Mouse (Mus musculus): Measurements from ENCODE around the gene Ces1c. TPM values are rescaled to one million over a fixed set of nuclear protein-coding genes. Genes with fewer than 3 reads are reported as not detected.

Ces1c gene
- polyA plus RNA-seq (2012; rRNA removed) = not detected in 2 replicates

GRCm38 (mm10) chr8:93131233-93131980, at the start of gene Ces1c:
Gene Ces1c, minus strand, starts transcription at chr8:93131283.

GRCm38 (mm10) chr8:93079887-93080286, 51.2 kb downstream of the Ces1c start, which contains the start of gene Ces1b:
Gene Ces1b, minus strand, starts transcription at chr8:93080017.

Other genes with a start within 250 kb of the Ces1c start
- gene Capns2, start 229.9 kb downstream of the Ces1c start, polyA plus RNA-seq (2012; rRNA removed) = 3.1 and 5.0 TPM in 2 replicates
- 0.10 and 0.26 TPM in 2 replicates for gene Slc6a2, start 171.2 kb downstream of the Ces1c start, polyA plus RNA-seq (2012; rRNA removed)
- gene Ces1a, start 83.1 kb downstream of the Ces1c start, polyA plus RNA-seq (2012; rRNA removed) = not detected in 2 replicates
- gene Ces1b, start 51.3 kb downstream of the Ces1c start, polyA plus RNA-seq (2012; rRNA removed) = 0.09 and 0.22 TPM in 2 replicates
- gene Ces1d, start 66.6 kb upstream of the Ces1c start, polyA plus RNA-seq (2012; rRNA removed) = 15.3 and 17.3 TPM in 2 replicates
- 1.7 and 1.8 TPM in 2 replicates for gene Ces1e, start 98.3 kb upstream of the Ces1c start, polyA plus RNA-seq (2012; rRNA removed)
- gene Ces1f, start 148.5 kb upstream of the Ces1c start, polyA plus RNA-seq (2012; rRNA removed) = 4.6 and 6.7 TPM in 2 replicates
- gene Ces1g, start 206.0 kb upstream of the Ces1c start, polyA plus RNA-seq (2012; rRNA removed) = 0.24 and 0.73 TPM in 2 replicates
- gene Ces1h, start 248.4 kb upstream of the Ces1c start, polyA plus RNA-seq (2012; rRNA removed) = 0.31 TPM in 1 of 2 replicates, not detected in the other